Mouse (Mus musculus) intestine, postnatal 0 days (tissue): ENCODE measurements around the gene Trim46. TPM values are rescaled to one million over a fixed set of nuclear protein-coding genes. Genes with fewer than 3 reads are reported as not detected.

Experiments used
- ATAC-seq: fragments of 200-750 bp; cut with Nextera tagmentation; 2 replicates; pipeline ENCODE4 v1.8.0; 2017; ENCODE audit warnings: mild to moderate bottlenecking, moderate TSS enrichment, moderate library complexity
- H3K27ac ChIP-seq: fragments of 300-500 bp; sonication (generic); 2 replicates; pipeline ENCODE4 v1.5.1; 2014; ENCODE audit warnings: mild to moderate bottlenecking, low read depth, low read length, moderate library complexity
- H3K27me3 ChIP-seq: fragments of 300-500 bp; sonication (generic); replicated peaks from 2 replicates; pipeline ENCODE4 v1.6.1; 2014; ENCODE audit warnings: low read length, mixed read lengths; ENCODE audit not compliant: control insufficient read depth, insufficient read depth
- H3K36me3 ChIP-seq: fragments of 300-500 bp; sonication (generic); 2 replicates; pipeline ENCODE4 v1.6.1; 2014; ENCODE audit warnings: mild to moderate bottlenecking, moderate library complexity; ENCODE audit not compliant: control insufficient read depth, insufficient read depth
- H3K4me1 ChIP-seq: fragments of 300-500 bp; sonication (generic); replicated peaks from 2 replicates; pipeline ENCODE4 v1.6.1; 2014; ENCODE audit warnings: antibody characterized with exemption, low read length, mixed read lengths; ENCODE audit not compliant: control insufficient read depth, insufficient read depth
- H3K4me2 ChIP-seq: fragments of 300-500 bp; sonication (generic); replicated peaks from 2 replicates; pipeline ENCODE4 v1.6.1; 2014; ENCODE audit warnings: low read depth, mild to moderate bottlenecking, moderate library complexity
- H3K4me3 ChIP-seq: fragments of 300-500 bp; sonication (generic); 2 replicates; pipeline ENCODE4 v1.5.1; 2014; ENCODE audit warnings: low read depth, low read length
- H3K9ac ChIP-seq: fragments of 300-500 bp; sonication (generic); 2 replicates; pipeline ENCODE4 v1.6.1; 2014; ENCODE audit warnings: mild to moderate bottlenecking, low read depth, low read length
- H3K9me3 ChIP-seq: fragments of 300-500 bp; sonication (generic); 2 replicates; pipeline ENCODE4 v1.6.1; 2016; ENCODE audit warnings: mixed run types; ENCODE audit not compliant: control insufficient read depth
- CTCF ChIP-seq: sonication (generic); IDR thresholded peaks from 2 replicates; pipeline ENCODE4 v1.5.1; 2016; ENCODE audit warnings: low read depth, mild to moderate bottlenecking, control low read depth, antibody characterized with exemption, moderate library complexity
- WGBS: fragments of 180-500 bp; shearing (Covaris S2); extraction: QIAGEN DNeasy Blood & Tissue Kit; methylation state at CpG from one replicate; pipeline ENCODE4 v1.1.7; 2014; 5-methylcytosine and 5-hydroxymethylcytosine counted together
- polyA plus RNA-seq: library from polyadenylated mRNA; unstranded; fragments of >200 nt; fragmentation: Nextera tagmentation; extraction: Ambion mirVana; gene quantifications from 2 replicates; pipeline ENCODE4 v1.2.1, GENCODE M21; 2015

The Trim46 gene
- polyA plus RNA-seq, 1 experiment from 2014 or later = 1.3 TPM

- Histone ChIP-seq H3K27ac (no peak overlapping the region), H3K9ac (no peak overlapping the region), H3K36me3 (peaks cover 66% of the 10 kb centered on the region), H3K9me3 (no peaks in the 10 kb centered on the region), H3K27me3 (no peaks in the 10 kb centered on the region), H3K4me2 (no peak overlapping the region), H3K4me3 (no peak overlapping the region), H3K4me1 (peaks cover 8% of the 10 kb centered on the region; the same call in 1 of the 2 replicates)
- 83% methylated on average over 6 of the region's 6 CpGs for WGBS
- TF ChIP-seq CTCF = no peak
- ATAC-seq = no peak
Measured at GRCm38 (mm10) chr3:89208736-89209135, 37.4 kb downstream of the Trim46 start.

- H3K27me3 ChIP-seq = no peaks in the 10 kb centered on the region
- H3K9ac ChIP-seq = no peak overlapping the region
- no peak overlapping the region for H3K4me3 ChIP-seq
- no peak overlapping the region for H3K4me2 ChIP-seq
- peaks cover 66% of the 10 kb centered on the region for H3K36me3 ChIP-seq
- WGBS = 91% methylated on average over 13 of the region's 13 CpGs
- H3K4me1 ChIP-seq = peaks cover 8% of the 10 kb centered on the region; the same call in 1 of the 2 replicates
- H3K27ac ChIP-seq = no peak overlapping the region
- H3K9me3 ChIP-seq = no peaks in the 10 kb centered on the region
- TF ChIP-seq CTCF = no peak
- ATAC-seq = no peak
Measured at GRCm38 (mm10) chr3:89208075-89208657, 37.9 kb downstream of the Trim46 start.

- Histone ChIP-seq H3K4me2 (no peak overlapping the region), H3K4me3 (no peak overlapping the region), H3K27ac (no peak overlapping the region), H3K9me3 (no peaks in the 10 kb centered on the region), H3K9ac (no peak overlapping the region), H3K36me3 (peaks cover 66% of the 10 kb centered on the region), H3K4me1 (no peaks in the 10 kb centered on the region), H3K27me3 (no peaks in the 10 kb centered on the region)
- WGBS = 74% methylated on average over 2 of the region's 2 CpGs
- ATAC-seq = no peak
- TF ChIP-seq CTCF = no peak
Measured at GRCm38 (mm10) chr3:89206695-89207094, 39.4 kb downstream of the Trim46 start.

- H3K27ac ChIP-seq = no peak overlapping the region
- no peaks in the 10 kb centered on the region for H3K9me3 ChIP-seq
- no peak for TF ChIP-seq CTCF
- no peak for ATAC-seq
- no peaks in the 10 kb centered on the region for H3K4me1 ChIP-seq
- H3K9ac ChIP-seq = no peak overlapping the region
- 91% methylated on average over 7 of the region's 7 CpGs for WGBS
- H3K4me3 ChIP-seq = no peak overlapping the region
- no peaks in the 10 kb centered on the region for H3K27me3 ChIP-seq
- no peak overlapping the region for H3K4me2 ChIP-seq
- H3K36me3 ChIP-seq = peaks cover 66% of the 10 kb centered on the region
Measured at GRCm38 (mm10) chr3:89206079-89206478, 40.0 kb downstream of the Trim46 start.

- Histone ChIP-seq H3K27me3 (no peaks in the 10 kb centered on the region), H3K4me3 (peak overlapping the region; percentile 65), H3K36me3 (peaks cover 39% of the 10 kb centered on the region), H3K4me2 (peak overlapping the region; percentile 72), H3K9me3 (no peaks in the 10 kb centered on the region), H3K27ac (peak overlapping the region; percentile 16; the same call in 1 of the 2 replicates), H3K4me1 (no peaks in the 10 kb centered on the region), H3K9ac (peak overlapping the region; percentile 76)
- WGBS = 36% methylated on average over 5 of the region's 5 CpGs
- no peak for TF ChIP-seq CTCF
- ATAC-seq = peak; percentile 7; the same call in 1 of the 2 replicates
Measured at GRCm38 (mm10) chr3:89203142-89203514, 43.0 kb downstream of the Trim46 start.

GRCm38 (mm10) chr3:89202253-89203141 is 43.6 kb downstream of the Trim46 start, which contains the start of gene Gba:
Gene Gba, plus strand, starts transcription at chr3:89202928.
- H3K36me3 ChIP-seq = peaks cover 33% of the 10 kb centered on the region
- H3K4me2 ChIP-seq = peak within 1 kb of the TSS; percentile 72
- WGBS = 24% methylated on average over 13 of the region's 13 CpGs
- peak within 1 kb of the TSS; percentile 65 for H3K4me3 ChIP-seq
- peak within 1 kb of the TSS; percentile 16; the same call in 1 of the 2 replicates for H3K27ac ChIP-seq
- no peaks in the 10 kb centered on the region for H3K27me3 ChIP-seq
- H3K4me1 ChIP-seq = no peaks in the 10 kb centered on the region
- TF ChIP-seq CTCF = no peak
- no peaks in the 10 kb centered on the region for H3K9me3 ChIP-seq
- ATAC-seq = peak; percentile 72
- H3K9ac ChIP-seq = peak within 1 kb of the TSS; percentile 76
